Mouse (Mus musculus) WW6 (cell line): ENCODE measurements around the gene Rps27rt.
"Not testable (repeated sequence)": the region's sequence is repeated elsewhere in the genome, so short reads cannot be mapped to it uniquely, and the experiment has no call there.

ENCODE experiments used
- DNase-seq: peaks from one replicate; pipeline ENCODE4 v3.0.0-alpha.2; 2013; ENCODE audit warnings: low read depth, low spot score

The Rps27rt gene

DNA sequence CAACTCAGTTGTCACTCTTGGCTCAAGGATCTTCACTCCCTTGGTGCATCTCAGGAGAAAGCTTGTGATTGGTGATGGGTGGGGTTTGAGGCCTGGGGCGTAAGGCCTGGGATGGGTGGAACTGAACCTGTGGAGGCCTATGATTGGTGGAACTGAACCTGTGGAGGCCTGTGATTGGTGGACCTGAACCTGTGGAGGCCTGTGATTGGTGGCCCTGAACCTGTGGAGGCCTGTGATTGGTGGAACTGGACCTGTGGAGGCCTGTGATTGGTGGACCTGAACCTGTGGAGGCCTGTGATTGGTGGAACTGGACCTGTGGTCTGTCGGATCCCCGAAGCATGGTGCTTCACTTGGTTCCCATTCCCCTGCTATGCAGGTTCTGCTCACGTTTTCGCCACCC is 3.2 kb upstream of the Rps27rt start:
- peak; percentile 75 for DNase-seq

DNA sequence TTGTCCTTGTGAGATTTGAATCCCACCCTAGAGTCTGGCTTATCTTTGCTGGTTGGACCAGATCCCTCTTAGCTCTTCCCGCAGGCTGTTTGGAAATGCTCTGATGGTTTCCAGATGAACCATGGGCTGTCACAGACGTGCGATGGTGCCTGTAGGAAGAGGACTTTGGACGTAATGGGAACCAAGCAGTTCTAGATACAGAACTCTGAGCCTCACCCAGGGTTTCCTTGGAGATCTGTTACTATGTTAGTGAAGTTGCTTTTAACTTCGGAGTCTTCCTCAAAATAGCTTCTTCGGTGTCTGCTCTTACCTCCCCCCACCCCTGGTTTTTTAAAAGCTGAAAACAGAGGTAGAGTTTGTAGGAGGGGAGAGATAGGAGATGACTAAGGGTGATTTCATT is 2.6 kb downstream of the Rps27rt start:
- no peak for DNase-seq

DNA sequence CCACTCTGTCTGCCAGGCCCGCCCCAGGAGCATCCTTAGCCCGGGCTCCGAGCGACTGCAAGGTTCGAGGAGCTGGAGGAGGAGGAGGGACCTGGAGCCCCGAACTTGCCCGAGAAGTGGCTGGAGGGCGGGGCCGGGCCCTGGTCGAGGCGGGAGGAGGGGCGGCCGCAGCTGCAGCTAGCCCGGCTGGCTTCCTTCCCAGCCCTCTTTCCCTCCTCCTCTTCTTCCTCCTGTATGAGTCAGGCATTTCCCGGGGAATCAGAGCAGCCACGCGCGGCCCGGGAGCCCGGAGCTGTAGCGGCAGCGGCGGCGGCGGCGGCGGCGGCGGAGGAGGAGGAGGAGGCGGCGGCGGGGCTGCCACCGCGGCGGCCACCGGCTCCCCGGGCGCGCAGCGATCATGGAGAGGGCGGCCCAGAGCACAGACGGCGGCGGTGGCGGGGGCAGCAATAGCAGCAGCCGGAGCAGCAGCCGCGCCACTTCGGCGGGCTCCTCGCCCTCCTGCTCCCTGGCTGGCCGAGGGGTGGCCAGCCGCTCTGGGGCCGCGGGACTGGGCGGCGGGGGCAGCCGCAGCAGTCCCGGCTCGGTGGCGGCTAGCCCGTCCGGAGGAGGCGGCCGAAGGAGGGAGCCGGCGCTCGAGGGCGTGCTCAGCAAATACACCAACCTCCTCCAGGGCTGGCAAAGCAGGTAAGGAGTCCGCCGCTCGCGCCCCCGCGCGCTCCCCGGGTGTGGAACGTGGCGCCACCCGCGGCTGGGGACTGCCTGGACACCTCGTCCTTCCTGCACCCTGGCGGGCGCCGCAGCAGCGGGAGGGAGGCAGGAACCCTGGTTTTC is 4.0 kb downstream of the Rps27rt start, which contains the start of gene Osbpl10:
Gene Osbpl10 (plus strand): TSS at position 289 of the 831 bp plus-strand sequence.
- peak; percentile 57 for DNase-seq

DNA sequence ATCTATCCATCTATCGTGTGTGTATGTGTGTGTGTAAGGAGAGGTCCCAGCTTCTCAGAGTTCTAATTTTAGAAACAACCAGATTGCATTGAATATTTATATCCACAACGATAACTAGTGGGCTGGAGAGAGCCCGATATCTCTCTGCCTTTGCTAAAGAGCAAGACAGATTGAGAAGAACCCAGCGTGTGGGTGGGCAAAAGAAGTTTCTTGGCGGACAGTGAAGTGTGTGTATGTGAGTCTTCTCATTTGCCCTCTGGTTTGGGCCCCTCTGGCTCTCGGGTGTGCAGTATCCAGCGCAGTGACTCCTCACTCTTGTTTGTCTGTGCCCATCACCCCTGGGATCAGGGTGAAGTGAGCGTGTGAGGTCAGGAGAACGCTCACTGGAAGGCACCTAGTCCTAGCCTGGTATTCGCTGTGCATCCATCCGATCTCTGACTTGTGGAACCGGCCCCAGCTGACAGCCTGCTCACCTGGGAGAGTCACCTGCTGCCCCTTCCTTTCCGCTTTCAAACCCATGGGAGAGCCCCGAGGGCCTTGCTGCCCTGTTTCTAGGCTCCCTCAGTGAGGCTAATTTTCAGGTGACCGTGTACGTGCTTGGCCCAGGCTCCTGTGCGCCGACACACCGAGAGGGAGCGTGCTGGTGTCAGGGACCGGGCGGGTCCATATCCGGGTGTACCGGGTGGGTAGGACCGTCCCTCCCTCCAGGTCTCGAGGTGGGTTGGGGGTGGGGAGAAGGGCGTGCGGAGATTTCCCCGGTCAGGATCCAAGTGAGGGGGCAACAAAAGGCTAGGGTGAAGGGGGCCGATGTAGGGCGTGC is 4.9 kb downstream of the Rps27rt start:
- DNase-seq = no peak

DNA sequence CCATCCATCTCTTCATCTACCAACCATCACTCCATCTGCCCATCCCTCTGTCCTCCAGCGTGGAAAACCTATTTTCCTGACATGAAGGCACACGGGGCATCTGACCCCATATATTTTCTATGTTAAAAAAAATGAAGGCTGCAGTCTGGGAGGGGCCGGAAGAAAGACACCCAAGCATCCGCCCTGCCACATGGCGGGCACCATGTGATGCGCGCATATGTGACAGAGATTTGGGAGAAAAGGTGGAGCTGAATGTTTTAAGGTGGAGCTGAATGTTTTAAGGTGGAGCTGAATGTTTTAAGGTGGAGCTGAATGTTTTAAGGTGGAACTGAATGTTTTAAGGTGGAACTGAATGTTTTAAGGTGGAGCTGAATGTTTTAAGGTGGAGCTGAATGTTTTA is 16.3 kb downstream of the Rps27rt start:
- not testable (repeated sequence) for DNase-seq

DNA sequence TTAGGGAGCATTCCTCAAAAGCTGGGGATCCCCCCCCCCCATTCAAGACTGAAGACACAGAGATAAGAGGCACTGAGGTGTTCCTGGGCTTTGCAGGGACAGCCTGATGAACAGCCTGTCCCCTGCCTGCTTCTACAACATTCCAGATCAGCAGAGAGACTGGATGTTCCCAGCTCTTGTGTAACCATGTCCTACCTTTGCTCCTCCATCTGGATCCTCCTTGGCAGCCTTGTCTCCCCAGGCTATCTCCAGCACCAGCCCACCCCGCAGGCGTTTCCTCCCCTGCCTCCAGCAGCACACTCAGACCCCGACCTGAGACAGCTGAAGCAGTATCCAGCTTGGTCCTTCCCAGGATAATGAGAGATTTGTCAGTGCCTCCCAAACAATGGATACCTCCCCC is 18.4 kb downstream of the Rps27rt start:
- no peak for DNase-seq

DNA sequence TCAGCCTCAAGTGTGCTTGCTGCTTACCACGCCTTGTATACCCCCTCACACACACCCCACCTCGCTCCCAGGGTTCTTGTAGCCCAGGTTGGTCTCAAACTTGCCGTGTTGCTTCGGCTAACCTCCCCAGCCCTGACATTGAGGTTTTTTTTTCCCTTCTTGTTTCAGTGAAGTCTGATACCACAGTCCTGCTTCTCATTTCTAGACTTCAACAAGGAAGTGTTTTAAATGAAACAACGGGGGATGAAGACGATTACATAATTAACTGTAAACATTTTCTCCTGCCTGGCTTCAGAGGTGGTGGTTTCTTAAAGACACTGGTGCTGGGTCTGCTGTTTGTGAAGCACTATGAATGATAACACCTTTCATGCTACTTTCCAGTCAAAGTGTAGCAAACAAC is 21.7 kb downstream of the Rps27rt start:
- DNase-seq = no peak

DNA sequence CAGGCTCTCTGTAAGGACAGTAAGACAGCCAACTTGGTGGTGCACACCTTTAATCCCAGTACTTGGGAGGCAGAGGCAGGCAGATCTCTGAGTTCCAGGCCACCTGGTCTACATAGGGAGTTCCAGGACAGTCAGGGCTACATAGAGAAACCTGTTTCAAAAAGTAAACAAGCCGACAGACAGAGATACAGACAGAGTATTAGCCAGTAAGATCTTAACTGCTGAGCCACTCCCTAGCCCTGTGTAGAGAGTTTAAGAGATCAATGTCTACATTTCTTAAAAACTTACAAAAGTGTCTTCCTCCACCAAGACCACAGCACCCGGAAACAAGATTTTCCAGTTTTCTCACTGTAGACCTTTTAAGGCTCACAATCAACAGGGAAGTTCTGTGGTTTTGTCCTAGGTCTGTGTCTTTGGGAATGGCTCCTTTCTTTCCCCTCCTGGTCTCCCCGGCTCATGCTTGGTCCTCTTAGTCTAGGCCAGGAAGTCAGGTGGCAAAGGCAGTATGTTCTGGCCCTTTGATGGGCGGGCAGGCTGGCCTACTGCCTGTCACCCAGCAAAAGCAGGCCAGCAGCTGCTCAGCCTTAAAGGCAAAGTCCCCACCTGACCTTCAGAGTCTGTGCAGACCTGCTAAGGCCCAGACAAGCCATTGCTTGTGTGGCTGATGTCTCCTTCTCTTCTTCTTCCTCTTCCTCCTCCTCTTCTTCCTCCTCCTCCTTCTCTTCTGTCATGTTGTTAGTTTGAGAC is 22.3 kb downstream of the Rps27rt start:
- DNase-seq = no peak

DNA sequence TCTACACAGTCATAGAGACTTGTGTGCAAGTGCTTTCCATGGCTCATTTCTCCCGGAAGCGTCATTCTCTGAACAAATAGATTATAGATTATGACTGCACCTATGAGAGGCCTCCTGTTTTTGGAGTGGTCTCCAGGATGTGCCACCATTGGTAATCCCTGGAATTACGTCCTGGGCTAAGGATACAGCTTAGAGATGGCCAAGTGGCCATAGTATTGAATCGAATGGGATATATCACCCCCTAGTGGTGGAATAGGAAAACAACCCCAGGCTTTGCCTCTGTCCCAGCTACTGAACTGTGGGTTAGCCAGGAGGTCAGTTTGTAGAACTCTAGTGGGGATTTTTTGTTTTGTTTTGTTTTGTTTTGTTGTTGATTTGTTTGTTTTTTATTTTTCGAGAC is 25.6 kb downstream of the Rps27rt start:
- no peak for DNase-seq

DNA sequence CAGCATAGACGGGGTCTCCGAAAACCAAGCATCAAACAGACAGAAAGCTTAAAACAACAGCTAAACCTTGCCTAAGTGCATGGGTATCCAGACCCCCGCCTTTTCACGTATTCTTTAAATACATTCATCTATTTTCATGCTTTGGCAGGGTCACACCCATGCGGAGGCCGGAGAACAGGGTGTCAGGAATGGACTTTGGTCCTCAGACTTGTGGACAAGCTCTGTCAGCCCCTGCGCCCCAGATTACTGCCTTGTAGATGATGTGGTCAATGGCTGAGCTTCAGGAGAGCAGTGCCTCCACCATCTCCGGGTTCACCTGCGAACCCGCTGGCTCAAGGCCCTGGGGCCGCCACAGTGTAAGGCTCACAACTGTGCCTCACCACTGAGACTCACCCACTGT is 27.2 kb downstream of the Rps27rt start:
- no peak for DNase-seq

DNA sequence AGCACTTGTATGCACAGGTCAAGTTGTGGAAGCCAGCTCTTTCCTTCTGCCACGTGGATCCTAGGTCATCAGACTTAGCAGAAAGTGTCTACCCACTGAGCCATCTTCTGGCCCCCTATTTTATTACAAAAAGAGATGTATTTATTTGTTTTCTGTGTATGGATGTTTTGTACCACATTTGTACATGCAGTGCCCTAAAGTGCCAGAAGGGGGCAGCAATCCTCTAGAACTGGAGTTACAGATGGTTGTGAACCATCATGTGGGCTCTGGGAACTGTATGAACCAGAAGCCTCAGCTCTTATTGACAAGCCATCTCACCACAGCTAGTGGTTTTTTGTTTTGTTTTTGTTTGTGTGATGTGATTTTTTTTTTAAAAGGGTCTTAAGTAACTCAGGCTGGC is 29.7 kb downstream of the Rps27rt start:
- DNase-seq = no peak

DNA sequence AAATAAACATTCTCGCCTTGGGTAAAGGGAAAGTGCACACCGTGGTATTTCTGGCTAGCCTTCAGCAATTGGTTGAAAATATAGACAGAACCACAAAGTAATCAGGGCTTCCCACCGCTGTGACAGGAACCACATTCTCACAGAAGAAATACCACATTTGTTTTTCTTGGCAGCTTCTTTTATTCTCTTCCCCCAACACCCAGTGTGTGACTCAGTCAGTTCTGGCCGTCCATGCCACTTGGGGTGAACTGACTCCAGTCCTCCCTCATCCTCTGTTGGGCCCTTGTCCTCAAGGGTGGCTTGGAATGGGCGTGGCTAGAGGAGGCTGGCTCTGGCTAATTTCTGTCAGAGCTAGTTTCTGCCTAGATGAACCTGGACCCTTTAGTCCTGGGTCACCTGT is 34.1 kb downstream of the Rps27rt start:
- no peak for DNase-seq

DNA sequence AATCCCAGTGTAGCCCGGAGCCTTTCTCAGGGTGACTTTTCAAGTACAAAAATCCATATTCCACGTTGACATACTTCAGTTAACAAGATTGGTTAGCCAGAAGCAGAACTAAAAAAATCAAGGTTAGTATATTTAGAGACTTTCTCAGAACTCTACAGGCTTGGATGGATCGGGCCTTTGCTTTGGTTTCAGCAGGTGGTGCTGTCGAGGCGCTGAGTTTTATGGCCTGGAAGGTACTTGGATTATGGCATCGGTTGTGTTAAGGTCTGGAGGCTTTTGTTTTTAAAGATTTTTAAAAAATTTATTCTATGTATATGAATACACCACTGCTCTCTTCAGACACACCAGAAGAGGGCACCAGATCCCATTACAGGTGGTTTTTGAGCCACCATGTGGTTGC is 37.0 kb downstream of the Rps27rt start:
- DNase-seq = no peak

DNA sequence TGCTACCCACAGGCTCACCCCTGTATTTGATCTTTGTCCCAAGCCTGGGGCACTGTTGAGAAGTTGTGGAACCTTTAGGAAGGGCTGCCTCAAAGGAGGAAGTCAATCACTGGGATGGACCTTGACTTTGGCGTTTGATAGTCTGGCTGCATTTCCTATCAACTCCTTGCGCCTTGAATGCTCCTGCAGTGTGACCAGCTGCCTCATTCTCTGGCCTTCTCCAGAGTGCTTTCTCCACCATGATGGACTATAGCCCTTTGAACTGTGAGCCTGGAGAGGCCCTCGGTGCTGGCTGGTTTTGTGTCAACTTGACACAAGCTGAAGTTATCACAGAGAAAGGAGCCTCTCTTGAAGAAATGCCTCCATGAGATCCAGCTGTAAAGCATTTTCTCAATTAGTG is 37.9 kb downstream of the Rps27rt start:
- no peak for DNase-seq

DNA sequence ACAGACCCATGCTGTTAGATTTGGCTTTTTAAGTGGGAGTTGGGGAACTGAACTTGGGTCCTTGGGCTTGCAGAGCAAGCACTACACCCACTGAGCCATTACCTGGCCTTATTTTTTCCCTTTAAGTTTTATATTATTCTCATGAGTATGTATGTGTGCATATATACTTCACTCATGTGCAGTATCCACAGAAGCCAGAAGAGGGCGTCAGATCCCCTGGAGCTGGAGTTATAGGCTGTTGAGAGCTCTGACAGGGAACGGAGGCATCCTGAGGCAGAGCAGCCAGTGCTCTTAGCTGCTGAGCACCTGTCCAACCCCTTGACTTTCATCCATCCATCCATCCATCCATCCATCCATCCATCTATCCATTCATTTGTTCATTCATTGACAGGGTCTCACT is 45.9 kb downstream of the Rps27rt start:
- DNase-seq = no peak

DNA sequence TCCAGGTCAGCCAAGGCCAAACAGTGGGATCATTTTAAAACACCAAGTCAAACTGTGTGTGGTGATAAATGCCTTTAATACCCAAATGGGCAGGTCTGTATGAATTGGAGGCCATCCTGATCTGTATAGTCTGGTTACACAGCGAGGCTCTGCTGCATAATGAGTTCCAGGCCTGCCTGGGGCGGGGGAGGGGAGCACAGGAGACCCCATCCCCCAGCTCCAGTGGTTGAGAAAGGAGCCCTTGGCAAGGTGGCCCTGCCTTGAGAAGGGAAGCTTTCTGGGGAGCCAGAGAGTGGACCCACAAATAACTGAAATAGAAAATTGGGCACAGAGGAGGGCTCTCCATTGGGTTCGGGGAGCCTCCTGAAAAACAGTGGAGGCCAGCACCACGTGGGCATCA is 47.2 kb downstream of the Rps27rt start:
- DNase-seq = no peak

DNA sequence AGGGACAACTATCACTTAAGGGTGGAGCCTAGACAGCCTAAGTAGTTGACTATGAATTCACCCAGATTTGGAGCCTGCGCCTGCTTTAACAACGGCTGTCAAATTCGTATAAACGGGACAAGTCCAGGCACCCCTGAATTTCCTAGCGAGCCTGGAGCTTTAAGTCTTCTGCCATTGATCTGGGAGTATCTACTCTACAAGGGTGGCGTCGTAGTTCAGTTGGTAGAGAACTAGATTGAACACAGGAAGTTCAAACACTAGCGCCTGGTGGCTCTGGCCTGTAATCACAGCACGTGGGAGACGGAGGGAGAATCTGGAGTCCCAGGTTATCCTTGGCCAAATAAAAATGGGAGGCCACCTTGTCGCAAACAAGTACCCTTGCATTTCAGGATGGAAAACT is 48.3 kb downstream of the Rps27rt start:
- peak; percentile 40 for DNase-seq

DNA sequence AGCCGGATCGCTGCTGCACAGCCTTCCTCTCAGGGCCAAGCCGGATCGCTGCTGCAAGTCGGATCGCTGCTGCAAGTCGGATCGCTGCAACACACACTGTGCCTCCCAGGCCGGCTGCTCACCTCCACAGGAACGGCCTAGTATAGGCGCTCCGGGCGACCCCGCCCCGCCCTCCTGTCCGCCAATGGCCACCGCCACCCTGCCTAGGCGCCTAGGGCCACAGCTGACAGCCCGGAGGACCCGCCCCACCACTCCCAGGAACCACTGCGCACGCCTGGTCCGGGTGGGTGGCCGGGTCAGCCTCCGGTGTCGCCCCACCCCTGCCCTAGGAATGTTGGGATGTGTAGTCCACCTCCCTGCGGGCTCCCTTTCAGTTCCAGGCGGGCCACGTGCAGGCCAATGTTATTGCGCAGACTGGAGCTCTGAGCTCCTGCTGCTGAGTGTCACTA is 48.8 kb downstream of the Rps27rt start, which contains the start of gene Gpd1l:
Gene Gpd1l (minus strand): TSS at position 265 of the 449 bp plus-strand sequence.
- DNase-seq = peak; percentile 78

DNA sequence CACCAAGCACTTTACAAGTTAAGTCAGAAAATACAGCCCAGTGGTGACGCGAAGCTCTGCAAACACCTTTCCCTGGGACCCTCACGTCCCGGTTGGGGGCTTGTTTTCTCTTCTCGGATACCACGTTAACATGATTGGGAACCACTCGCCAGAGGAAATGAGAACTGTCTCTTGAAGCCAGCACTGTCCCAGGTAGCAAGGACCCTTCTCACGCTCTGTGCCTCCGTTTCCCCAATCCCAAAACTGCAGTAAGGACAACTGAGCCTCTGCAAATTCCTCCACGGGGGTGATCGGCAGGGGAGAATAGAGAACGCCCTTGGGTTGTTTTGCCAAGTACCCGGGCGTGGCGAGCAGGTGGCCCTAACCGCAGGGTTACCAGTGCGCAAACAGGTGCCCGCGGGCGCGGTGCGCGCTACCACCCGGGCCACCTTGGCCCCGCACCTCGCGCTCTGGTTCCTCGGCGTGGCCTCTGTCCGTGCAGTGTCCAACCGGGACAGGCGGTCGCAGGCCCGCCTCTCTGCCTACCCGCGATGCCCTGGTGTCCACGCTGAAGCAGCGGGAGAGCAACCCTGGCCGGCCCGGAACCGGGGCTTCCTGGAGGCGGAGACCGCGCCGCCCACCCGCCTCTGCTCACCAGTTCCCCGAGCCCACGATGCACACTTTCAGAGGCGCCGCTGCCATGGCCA is 49.4 kb downstream of the Rps27rt start:
- no peak for DNase-seq

DNA sequence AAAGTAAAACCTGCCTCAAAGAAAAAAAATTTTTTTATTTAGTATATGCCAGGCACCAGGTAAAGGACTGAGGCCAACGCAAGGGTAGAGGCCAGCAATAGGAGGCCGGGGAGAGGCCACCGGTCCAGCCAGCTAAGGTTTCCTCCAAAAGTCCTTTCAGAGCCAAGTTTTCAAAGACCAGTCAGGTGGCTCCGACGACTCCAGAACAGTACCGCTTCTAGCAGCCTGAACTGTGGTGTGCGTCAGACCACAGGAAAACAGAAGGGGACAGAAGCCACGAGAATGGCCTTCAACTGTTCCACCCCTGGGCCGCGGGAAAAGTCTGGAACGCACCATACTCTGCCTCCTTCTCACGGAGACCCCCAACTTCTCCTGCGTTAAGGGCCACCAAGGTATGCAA is 49.9 kb downstream of the Rps27rt start:
- no peak for DNase-seq
